Mouse (Mus musculus): ENCODE measurements around the gene Ptpn14. TPM values are rescaled to one million over a fixed set of nuclear protein-coding genes. Genes with fewer than 3 reads are reported as not detected.
"Not testable (repeated sequence)": the region's sequence is repeated elsewhere in the genome, so short reads cannot be mapped to it uniquely, and the experiment has no call there.

Gene Ptpn14
- polyA plus RNA-seq, 1 experiment from 2014 or later: 1.5 TPM

DNA sequence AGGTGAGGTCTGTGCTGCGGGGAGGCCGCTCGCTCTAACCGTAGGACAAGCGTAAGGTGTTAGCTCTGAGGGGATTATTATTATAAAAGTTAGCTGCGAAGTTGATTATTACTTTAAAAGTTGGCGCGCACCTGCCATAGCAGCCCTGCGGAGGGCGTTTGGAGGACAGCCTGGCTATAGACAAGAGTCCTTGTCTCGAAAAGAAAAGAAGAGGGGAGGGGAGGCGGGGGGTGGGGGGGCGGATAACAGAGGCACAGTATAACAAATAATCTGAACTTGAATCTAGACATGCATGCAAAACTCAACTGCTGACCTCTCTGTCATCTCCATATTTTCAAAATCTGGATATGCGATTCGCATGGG is 39.7 kb upstream of the Ptpn14 start:
- H3K36me3 ChIP-seq (ENCODE audit: control insufficient read depth, insufficient read depth): peaks cover 4% of the 10 kb centered on the region; the same call in 1 of the 2 replicates
- H3K9ac ChIP-seq (ENCODE audit: low read depth, low read length): no peak overlapping the region
- H3K4me1 ChIP-seq (replicated peaks; ENCODE audit: control insufficient read depth, insufficient read depth, low read length): 0 out of 2 replicates have a peak, but pooled peaks cover 4% of the 10 kb centered on the region
- H3K4me3 ChIP-seq (ENCODE audit: low read depth, low read length): peak overlapping the region; percentile 74
- 0 out of 2 replicates have a peak, but pooled peaks have one; percentile 11 for TF ChIP-seq CTCF (IDR thresholded peaks at IDR 0.05; ENCODE audit: low read depth)
- ATAC-seq: no peak; the same call in 1 of the 2 replicates
- H3K4me2 ChIP-seq (replicated peaks; ENCODE audit: low read depth): peak overlapping the region; percentile 90
- WGBS: under 1% methylated on average over 15 of the region's 15 CpGs
- no peaks in the 10 kb centered on the region for H3K9me3 ChIP-seq (ENCODE audit: control insufficient read depth)
- H3K27ac ChIP-seq (ENCODE audit: low read depth, low read length): no peak overlapping the region
- no peaks in the 10 kb centered on the region for H3K27me3 ChIP-seq (replicated peaks; ENCODE audit: control insufficient read depth, insufficient read depth, low read length)

DNA sequence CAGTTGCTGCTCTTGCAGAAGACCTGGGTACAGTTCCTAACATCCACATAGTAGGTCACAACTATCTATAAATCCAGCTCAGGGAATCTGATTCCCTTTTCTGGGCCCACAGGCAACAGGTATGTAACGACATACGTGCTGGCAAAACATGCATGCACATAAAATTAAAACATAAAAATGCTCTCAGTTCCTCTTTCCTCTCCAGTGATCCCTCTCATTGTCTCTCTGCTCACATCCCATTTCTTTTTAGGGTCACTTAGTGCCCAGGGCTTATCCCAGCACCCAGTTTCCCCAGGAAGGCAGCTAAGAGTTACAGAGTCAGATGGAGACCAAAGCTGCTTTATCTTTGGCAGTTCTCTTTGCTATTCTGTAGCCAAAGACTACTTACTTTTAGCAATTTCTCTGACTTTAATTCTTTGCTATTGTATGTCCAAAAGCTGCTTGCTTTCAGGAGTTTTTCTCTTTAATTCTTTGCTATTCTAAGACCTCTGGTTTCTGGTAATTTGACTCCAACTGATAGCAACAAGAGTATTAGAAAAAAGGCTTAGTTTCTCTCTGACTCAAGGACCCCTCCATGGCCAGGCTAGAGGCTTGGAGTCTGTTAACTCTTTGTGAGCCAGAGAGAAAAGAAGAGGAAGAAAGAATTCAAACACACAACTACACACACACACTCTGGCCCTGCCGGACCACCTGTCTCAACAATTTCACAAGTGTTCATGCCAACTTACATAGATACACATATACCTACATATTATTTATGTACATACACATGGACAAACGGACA is 38.8 kb upstream of the Ptpn14 start:
- Histone ChIP-seq H3K9me3 (ENCODE audit: control insufficient read depth) (no peaks in the 10 kb centered on the region), H3K9ac (ENCODE audit: low read depth, low read length) (no peak overlapping the region), H3K36me3 (ENCODE audit: control insufficient read depth, insufficient read depth) (no peaks in the 10 kb centered on the region), H3K4me1 (replicated peaks; ENCODE audit: control insufficient read depth, insufficient read depth, low read length) (0 out of 2 replicates have a peak, but pooled peaks cover 4% of the 10 kb centered on the region), H3K4me2 (replicated peaks; ENCODE audit: low read depth) (peak overlapping the region; percentile 90), H3K27me3 (replicated peaks; ENCODE audit: control insufficient read depth, insufficient read depth, low read length) (no peaks in the 10 kb centered on the region), H3K27ac (ENCODE audit: low read depth, low read length) (no peak overlapping the region), H3K4me3 (ENCODE audit: low read depth, low read length) (0 out of 2 replicates have a peak overlapping the region, but pooled peaks have one; percentile 74)
- ATAC-seq: no peak
- TF ChIP-seq CTCF (IDR thresholded peaks at IDR 0.05; ENCODE audit: low read depth): no peak
- 30% methylated on average over 4 of the region's 4 CpGs for WGBS

DNA sequence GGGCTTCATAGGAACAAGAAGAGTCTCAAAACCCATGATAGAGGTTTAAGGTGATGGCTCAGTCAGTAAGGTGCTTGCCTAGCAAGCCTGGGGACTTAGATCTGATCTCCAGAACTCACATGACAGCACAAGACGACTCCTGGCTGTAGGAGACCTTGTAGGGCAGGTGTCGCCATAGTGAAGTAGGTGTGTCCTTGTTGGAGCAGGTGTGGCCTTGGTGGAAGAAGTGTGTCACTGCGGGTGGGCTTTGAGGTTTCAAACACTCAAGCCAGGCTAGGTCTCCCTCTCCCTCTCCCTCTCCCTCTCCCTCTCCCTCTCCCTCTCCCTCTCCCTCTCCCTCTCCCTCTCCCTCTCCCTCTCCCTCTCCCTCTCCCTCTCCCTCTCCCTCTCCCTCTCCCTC is 35.6 kb upstream of the Ptpn14 start:
- WGBS: 30% methylated on average over 3 of the region's 3 CpGs
- not testable (repeated sequence) for ATAC-seq; H3K4me1 ChIP-seq (replicated peaks; ENCODE audit: control insufficient read depth, insufficient read depth, low read length)

DNA sequence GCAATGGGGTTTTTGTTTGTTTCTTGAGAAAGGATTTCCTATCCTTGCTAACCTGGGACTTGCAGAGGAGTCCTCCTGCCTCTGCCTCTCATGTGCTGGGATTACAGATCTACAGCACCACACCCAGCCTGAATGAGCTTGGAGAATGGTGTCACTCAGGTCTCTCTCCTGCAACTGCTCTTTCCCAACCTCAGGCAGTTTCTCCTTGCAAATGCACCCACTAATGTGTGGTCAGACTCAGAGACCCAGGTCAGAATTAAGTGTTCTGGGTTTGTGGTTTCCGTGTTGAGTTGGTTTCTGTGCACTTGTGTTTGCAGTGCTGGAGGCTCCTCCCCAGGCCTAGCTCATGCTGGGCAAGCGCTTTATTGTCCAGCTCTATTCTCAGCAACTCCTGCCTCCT is 33.7 kb upstream of the Ptpn14 start:
- Histone ChIP-seq H3K27me3 (replicated peaks; ENCODE audit: control insufficient read depth, insufficient read depth, low read length) (no peaks in the 10 kb centered on the region), H3K36me3 (ENCODE audit: control insufficient read depth, insufficient read depth) (no peaks in the 10 kb centered on the region), H3K4me1 (replicated peaks; ENCODE audit: control insufficient read depth, insufficient read depth, low read length) (no peaks in the 10 kb centered on the region), H3K4me3 (ENCODE audit: low read depth, low read length) (no peak overlapping the region), H3K4me2 (replicated peaks; ENCODE audit: low read depth) (no peak overlapping the region), H3K9me3 (ENCODE audit: control insufficient read depth) (no peaks in the 10 kb centered on the region), H3K9ac (ENCODE audit: low read depth, low read length) (no peak overlapping the region), H3K27ac (ENCODE audit: low read depth, low read length) (no peak overlapping the region)
- 83% methylated on average over 2 of the region's 2 CpGs for WGBS
- ATAC-seq: no peak
- no peak for TF ChIP-seq CTCF (IDR thresholded peaks at IDR 0.05; ENCODE audit: low read depth)

More for the DNA sequence above, 35.6 kb upstream of the Ptpn14 start:
- H3K27ac ChIP-seq (ENCODE audit: low read depth, low read length); H3K27me3 ChIP-seq (replicated peaks; ENCODE audit: control insufficient read depth, insufficient read depth, low read length); H3K36me3 ChIP-seq (ENCODE audit: control insufficient read depth, insufficient read depth); H3K4me3 ChIP-seq (ENCODE audit: low read depth, low read length); H3K4me2 ChIP-seq (replicated peaks; ENCODE audit: low read depth); H3K9me3 ChIP-seq (ENCODE audit: control insufficient read depth); H3K9ac ChIP-seq (ENCODE audit: low read depth, low read length): not testable (repeated sequence)

DNA sequence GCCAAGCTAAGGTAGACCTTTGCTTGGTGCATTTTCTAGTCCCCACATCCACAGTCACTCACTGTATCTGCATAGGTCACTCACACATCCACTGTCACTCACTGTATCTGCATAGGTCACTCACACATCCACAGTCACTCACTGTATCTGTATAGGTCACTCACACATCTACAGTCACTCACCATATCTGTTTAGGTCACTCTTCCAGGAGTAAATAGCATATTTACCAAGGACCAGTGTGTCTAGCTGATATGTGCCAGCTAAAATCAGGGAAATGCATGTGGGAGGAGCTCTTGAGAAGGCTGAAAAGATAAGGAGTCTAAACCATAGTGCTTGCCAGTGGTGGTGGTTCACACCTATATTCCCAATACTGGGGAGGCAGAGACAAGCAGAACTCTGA is 32.7 kb upstream of the Ptpn14 start:
- Histone ChIP-seq H3K9me3 (ENCODE audit: control insufficient read depth) (no peaks in the 10 kb centered on the region), H3K9ac (ENCODE audit: low read depth, low read length) (no peak overlapping the region), H3K4me1 (replicated peaks; ENCODE audit: control insufficient read depth, insufficient read depth, low read length) (no peaks in the 10 kb centered on the region), H3K27ac (ENCODE audit: low read depth, low read length) (no peak overlapping the region), H3K27me3 (replicated peaks; ENCODE audit: control insufficient read depth, insufficient read depth, low read length) (no peaks in the 10 kb centered on the region), H3K4me2 (replicated peaks; ENCODE audit: low read depth) (no peak overlapping the region), H3K36me3 (ENCODE audit: control insufficient read depth, insufficient read depth) (no peaks in the 10 kb centered on the region), H3K4me3 (ENCODE audit: low read depth, low read length) (no peak overlapping the region)
- no peak for TF ChIP-seq CTCF (IDR thresholded peaks at IDR 0.05; ENCODE audit: low read depth)
- no peak for ATAC-seq

DNA sequence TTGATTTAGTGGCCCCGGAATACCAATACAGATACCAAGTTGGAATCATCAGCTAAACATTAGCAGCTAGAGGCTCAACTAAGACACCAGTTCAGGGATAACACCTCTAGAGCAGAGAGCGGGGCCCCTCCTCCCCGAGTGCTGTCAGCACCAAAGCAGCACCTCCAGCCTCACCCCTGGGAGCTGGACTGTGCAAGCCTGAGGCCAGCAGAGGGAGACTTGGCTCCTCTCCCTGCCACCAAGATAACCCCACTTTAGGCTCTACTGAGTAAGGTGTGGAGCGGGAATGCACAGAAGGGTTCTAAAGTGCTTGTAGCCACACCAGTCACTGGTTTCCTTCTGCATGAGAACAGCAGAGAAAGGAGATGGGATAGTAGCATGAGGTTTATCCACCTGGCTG is 29.7 kb upstream of the Ptpn14 start:
- H3K4me3 ChIP-seq (ENCODE audit: low read depth, low read length): no peak overlapping the region
- H3K9ac ChIP-seq (ENCODE audit: low read depth, low read length): no peak overlapping the region
- no peaks in the 10 kb centered on the region for H3K27me3 ChIP-seq (replicated peaks; ENCODE audit: control insufficient read depth, insufficient read depth, low read length)
- TF ChIP-seq CTCF (IDR thresholded peaks at IDR 0.05; ENCODE audit: low read depth): peak; percentile 41
- no peaks in the 10 kb centered on the region for H3K36me3 ChIP-seq (ENCODE audit: control insufficient read depth, insufficient read depth)
- no peak for ATAC-seq
- H3K4me2 ChIP-seq (replicated peaks; ENCODE audit: low read depth): no peak overlapping the region
- no peaks in the 10 kb centered on the region for H3K4me1 ChIP-seq (replicated peaks; ENCODE audit: control insufficient read depth, insufficient read depth, low read length)
- H3K27ac ChIP-seq (ENCODE audit: low read depth, low read length): no peak overlapping the region
- WGBS: 59% methylated on average over 4 of the region's 4 CpGs
- H3K9me3 ChIP-seq (ENCODE audit: control insufficient read depth): no peaks in the 10 kb centered on the region
